Mouse (Mus musculus): ENCODE measurements around the gene Scamp4.

Gene Scamp4

GRCm38 (mm10) chr10:80602698-80603325, at the start of gene Scamp4, which contains the start of gene Adat3:
Scamp4 (plus strand) TSS chr10:80602872.
Adat3 (plus strand) TSS chr10:80602880.
- DNase-seq (ENCODE audit: low read depth), result peak; percentile 91

- no peak for DNase-seq (ENCODE audit: low read depth)
Observed at GRCm38 (mm10) chr10:80553575-80553974, 49.1 kb upstream of the Scamp4 start.

GRCm38 (mm10) chr10:80553997-80554396, 48.7 kb upstream of the Scamp4 start:
- no peak for DNase-seq (ENCODE audit: low read depth)

GRCm38 (mm10) chr10:80557346-80557965, 45.2 kb upstream of the Scamp4 start:
- no peak for DNase-seq (ENCODE audit: low read depth)

- DNase-seq (ENCODE audit: low read depth), result no peak
Observed at GRCm38 (mm10) chr10:80559431-80559830, 43.2 kb upstream of the Scamp4 start.

GRCm38 (mm10) chr10:80560621-80561020, 42.1 kb upstream of the Scamp4 start:
- DNase-seq (ENCODE audit: low read depth), result no peak

- peak; percentile 97 for DNase-seq (ENCODE audit: low read depth)
Observed at GRCm38 (mm10) chr10:80561116-80561944, 41.3 kb upstream of the Scamp4 start, which contains the start of gene Rexo1. Rexo1 (minus strand) TSS chr10:80561560.

- peak; percentile 82 for DNase-seq (ENCODE audit: low read depth)
Observed at GRCm38 (mm10) chr10:80566375-80567092, 36.1 kb upstream of the Scamp4 start.

- no peak for DNase-seq (ENCODE audit: low read depth)
Observed at GRCm38 (mm10) chr10:80568876-80569275, 33.8 kb upstream of the Scamp4 start.

GRCm38 (mm10) chr10:80569664-80570066, 33.0 kb upstream of the Scamp4 start:
- DNase-seq (ENCODE audit: low read depth), result no peak

- no peak for DNase-seq (ENCODE audit: low read depth)
Observed at GRCm38 (mm10) chr10:80570419-80570818, 32.3 kb upstream of the Scamp4 start.

GRCm38 (mm10) chr10:80570871-80571836, 31.5 kb upstream of the Scamp4 start:
- no peak for DNase-seq (ENCODE audit: low read depth)

- no peak for DNase-seq (ENCODE audit: low read depth)
Observed at GRCm38 (mm10) chr10:80572477-80572876, 30.2 kb upstream of the Scamp4 start.

GRCm38 (mm10) chr10:80573944-80574343, 28.7 kb upstream of the Scamp4 start:
- DNase-seq (ENCODE audit: low read depth), result no peak

- no peak for DNase-seq (ENCODE audit: low read depth)
Observed at GRCm38 (mm10) chr10:80574896-80575295, 27.8 kb upstream of the Scamp4 start.

- no peak for DNase-seq (ENCODE audit: low read depth)
Observed at GRCm38 (mm10) chr10:80575925-80576324, 26.7 kb upstream of the Scamp4 start.

- no peak for DNase-seq (ENCODE audit: low read depth)
Observed at GRCm38 (mm10) chr10:80576351-80577194, 26.1 kb upstream of the Scamp4 start.

GRCm38 (mm10) chr10:80577195-80578130, 25.2 kb upstream of the Scamp4 start, which contains the start of gene Klf16:
Klf16 (minus strand) TSS chr10:80577321.
- peak; percentile 94 for DNase-seq (ENCODE audit: low read depth)

Data from c-Kit-positive CD71-negative TER-119-negative erythroid progenitor cells, embryonic 14.5 days (primary cell).